Mouse (Mus musculus): ENCODE results near the gene Nudt2. TPM values are rescaled to one million over a fixed set of nuclear protein-coding genes. Genes with fewer than 3 reads are reported as not detected.
A peak's percentile ranks its signal among the peaks of the same experiment; 100 is the strongest.

Nudt2 gene
- total RNA-seq (2012; rRNA removed) = 11.9 and 19.8 TPM in 2 replicates

GRCm38 (mm10) chr4:41464345-41465286 lies at the start of gene Nudt2, which contains the start of gene Kif24:
Nudt2 (plus strand) TSS chr4:41465151.
Kif24 (minus strand) TSS chr4:41464887.
- DNase-seq (ENCODE audit: low read depth, low spot score) = peak; percentile 99
- no peak for TF ChIP-seq ZNF384 (IDR thresholded peaks at IDR 0.05; ENCODE audit: low read depth, low read length)
- TF ChIP-seq CHD2 (IDR thresholded peaks at IDR 0.05; ENCODE audit: low read depth, low read length) = peak; percentile 98
- TF ChIP-seq MAFK (IDR thresholded peaks at IDR 0.05; ENCODE audit: insufficient read depth, low read depth, low read length) = no peak
- no peak for TF ChIP-seq ZC3H11A (IDR thresholded peaks at IDR 0.05; ENCODE audit: borderline replicate concordance, low read depth, low read length)
- TF ChIP-seq HCFC1 (IDR thresholded peaks at IDR 0.05; ENCODE audit: borderline replicate concordance, insufficient read depth, low read length) = peak; percentile 57; the same call in 1 of the 2 replicates
- in situ Hi-C loops (cut with MboI; ENCODE audit: low sequenced_read_pairs in 2 of 2, unreplicated experiment in 2 of 2) = no loop called here

DNA sequence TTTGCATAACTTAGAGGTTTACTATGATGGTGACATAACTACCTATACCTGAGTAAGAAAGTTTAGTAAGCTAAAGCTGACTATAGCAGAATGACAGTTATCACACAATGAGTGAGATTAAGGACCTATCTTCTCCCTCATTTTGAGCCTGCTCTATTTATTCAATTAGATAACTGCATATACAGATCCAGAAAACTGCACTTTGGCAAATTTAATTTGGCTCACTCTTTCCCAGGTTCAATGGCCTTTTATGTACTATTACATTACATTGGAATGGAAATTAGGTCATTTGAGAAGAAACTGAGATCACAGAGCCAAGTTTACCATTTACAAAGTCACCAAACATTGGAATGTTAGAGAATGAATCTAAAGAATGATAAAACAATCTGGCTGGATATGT lies 48.0 kb upstream of the Nudt2 start:
- in situ Hi-C loops (cut with MboI; ENCODE audit: low sequenced_read_pairs in 2 of 2, unreplicated experiment in 2 of 2) = no loop called here
- Histone ChIP-seq H3K27ac (ENCODE audit: insufficient read depth, low read depth, low read length, poor library complexity, severe bottlenecking) (no peak overlapping the region), H3K36me3 (ENCODE audit: control insufficient read depth, insufficient read depth, low read length, poor library complexity, severe bottlenecking) (no peaks in the 10 kb centered on the region), H3K4me3 (ENCODE audit: insufficient read depth in 1 of 2, low read depth in 1 of 2, low read length in 2 of 2, poor library complexity in 1 of 2, severe bottlenecking in 1 of 2) (no peak overlapping the region), H3K9ac (ENCODE audit: insufficient read depth, low read depth, low read length, poor library complexity, severe bottlenecking) (no peak overlapping the region), H3K9me3 (ENCODE audit: control insufficient read depth, insufficient read depth, low read depth, low read length) (no peaks in the 10 kb centered on the region), H3K4me1 (ENCODE audit: control insufficient read depth in 2 of 2, insufficient read depth in 2 of 2, low read length in 2 of 2, poor library complexity in 1 of 2) (no peaks in the 10 kb centered on the region)
- TF ChIP-seq CHD2 (IDR thresholded peaks at IDR 0.05; ENCODE audit: low read depth, low read length) = no peak
- no peak for TF ChIP-seq ZNF384 (IDR thresholded peaks at IDR 0.05; ENCODE audit: low read depth, low read length)
- TF ChIP-seq MAFK (IDR thresholded peaks at IDR 0.05; ENCODE audit: insufficient read depth, low read depth, low read length) = no peak
- TF ChIP-seq HCFC1 (IDR thresholded peaks at IDR 0.05; ENCODE audit: borderline replicate concordance, insufficient read depth, low read length) = no peak
- no peak for TF ChIP-seq ZC3H11A (IDR thresholded peaks at IDR 0.05; ENCODE audit: borderline replicate concordance, low read depth, low read length)
- no peak for DNase-seq (ENCODE audit: low read depth, low spot score)

More at GRCm38 (mm10) chr4:41464345-41465286, at the start of gene Nudt2, which contains the start of gene Kif24:
- H3K9me3 ChIP-seq (ENCODE audit: control insufficient read depth, insufficient read depth, low read depth, low read length) = peaks cover 4% of the 10 kb centered on the region
- H3K36me3 ChIP-seq (ENCODE audit: control insufficient read depth, insufficient read depth, low read length, poor library complexity, severe bottlenecking) = peaks cover 2% of the 10 kb centered on the region; the same call in 1 of the 2 replicates
- peak within 1 kb of the TSS; percentile 97 for H3K9ac ChIP-seq (ENCODE audit: insufficient read depth, low read depth, low read length, poor library complexity, severe bottlenecking)
- H3K27ac ChIP-seq (ENCODE audit: insufficient read depth, low read depth, low read length, poor library complexity, severe bottlenecking) = peak within 1 kb of the TSS; percentile 76; the same call in 1 of the 2 replicates
- H3K4me3 ChIP-seq (ENCODE audit: insufficient read depth in 1 of 2, low read depth in 1 of 2, low read length in 2 of 2, poor library complexity in 1 of 2, severe bottlenecking in 1 of 2) = peak within 1 kb of the TSS; percentile 87 to 91
- peaks cover 2 to 4% of the 10 kb centered on the region in 2 experiments; a peak in 2 of 4 replicates for H3K4me1 ChIP-seq (ENCODE audit: control insufficient read depth in 2 of 2, insufficient read depth in 2 of 2, low read length in 2 of 2, poor library complexity in 1 of 2)

DNA sequence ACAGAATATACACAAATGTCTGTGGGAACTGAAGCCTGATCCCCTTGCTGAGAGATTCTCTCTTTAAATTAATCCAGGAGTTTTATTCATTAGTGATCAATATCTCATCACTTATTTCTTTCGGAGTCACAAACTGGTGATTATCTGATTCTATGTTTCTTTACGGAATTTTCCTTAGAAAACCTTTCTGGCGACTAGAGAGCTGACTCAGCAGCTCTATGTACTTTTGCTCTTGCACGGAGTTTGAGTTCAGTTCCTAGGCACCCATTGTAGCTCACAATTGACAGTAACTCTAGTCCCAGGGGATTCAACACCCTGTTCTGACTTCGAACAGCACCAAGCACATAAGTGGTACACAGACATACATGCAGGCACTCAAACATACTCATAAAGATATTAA lies 26.0 kb upstream of the Nudt2 start:
- TF ChIP-seq CHD2 (IDR thresholded peaks at IDR 0.05; ENCODE audit: low read depth, low read length) (no peak), ZC3H11A (IDR thresholded peaks at IDR 0.05; ENCODE audit: borderline replicate concordance, low read depth, low read length) (no peak), MAFK (IDR thresholded peaks at IDR 0.05; ENCODE audit: insufficient read depth, low read depth, low read length) (no peak), HCFC1 (IDR thresholded peaks at IDR 0.05; ENCODE audit: borderline replicate concordance, insufficient read depth, low read length) (no peak), ZNF384 (IDR thresholded peaks at IDR 0.05; ENCODE audit: low read depth, low read length) (no peak)
- DNase-seq (ENCODE audit: low read depth, low spot score) = no peak
- no peak overlapping the region for H3K9ac ChIP-seq (ENCODE audit: insufficient read depth, low read depth, low read length, poor library complexity, severe bottlenecking)
- no peaks in the 10 kb centered on the region for H3K36me3 ChIP-seq (ENCODE audit: control insufficient read depth, insufficient read depth, low read length, poor library complexity, severe bottlenecking)
- no peaks in the 10 kb centered on the region for H3K9me3 ChIP-seq (ENCODE audit: control insufficient read depth, insufficient read depth, low read depth, low read length)
- H3K27ac ChIP-seq (ENCODE audit: insufficient read depth, low read depth, low read length, poor library complexity, severe bottlenecking) = no peak overlapping the region
- no peak overlapping the region for H3K4me3 ChIP-seq (ENCODE audit: insufficient read depth in 1 of 2, low read depth in 1 of 2, low read length in 2 of 2, poor library complexity in 1 of 2, severe bottlenecking in 1 of 2)
- in situ Hi-C loops (cut with MboI; ENCODE audit: low sequenced_read_pairs in 2 of 2, unreplicated experiment in 2 of 2) = no loop called here
- no peaks in the 10 kb centered on the region; a peak in 1 of 4 replicates for H3K4me1 ChIP-seq (ENCODE audit: control insufficient read depth in 2 of 2, insufficient read depth in 2 of 2, low read length in 2 of 2, poor library complexity in 1 of 2)

GRCm38 (mm10) chr4:41442790-41443302 lies 22.1 kb upstream of the Nudt2 start:
- Histone ChIP-seq H3K9ac (ENCODE audit: insufficient read depth, low read depth, low read length, poor library complexity, severe bottlenecking) (no peak overlapping the region), H3K27ac (ENCODE audit: insufficient read depth, low read depth, low read length, poor library complexity, severe bottlenecking) (no peak overlapping the region), H3K36me3 (ENCODE audit: control insufficient read depth, insufficient read depth, low read length, poor library complexity, severe bottlenecking) (peaks cover 4% of the 10 kb centered on the region; the same call in 1 of the 2 replicates), H3K9me3 (ENCODE audit: control insufficient read depth, insufficient read depth, low read depth, low read length) (no peaks in the 10 kb centered on the region), H3K4me3 (ENCODE audit: insufficient read depth in 1 of 2, low read depth in 1 of 2, low read length in 2 of 2, poor library complexity in 1 of 2, severe bottlenecking in 1 of 2) (no peak overlapping the region), H3K4me1 (ENCODE audit: control insufficient read depth in 2 of 2, insufficient read depth in 2 of 2, low read length in 2 of 2, poor library complexity in 1 of 2) (no peaks in the 10 kb centered on the region)
- TF ChIP-seq ZNF384 (IDR thresholded peaks at IDR 0.05; ENCODE audit: low read depth, low read length) (no peak), ZC3H11A (IDR thresholded peaks at IDR 0.05; ENCODE audit: borderline replicate concordance, low read depth, low read length) (no peak), CHD2 (IDR thresholded peaks at IDR 0.05; ENCODE audit: low read depth, low read length) (no peak), MAFK (IDR thresholded peaks at IDR 0.05; ENCODE audit: insufficient read depth, low read depth, low read length) (no peak), HCFC1 (IDR thresholded peaks at IDR 0.05; ENCODE audit: borderline replicate concordance, insufficient read depth, low read length) (no peak)
- no peak for DNase-seq (ENCODE audit: low read depth, low spot score)
- in situ Hi-C loops (cut with MboI; ENCODE audit: low sequenced_read_pairs in 2 of 2, unreplicated experiment in 2 of 2) = no loop called here

All from ES-E14 (cell line).